Mouse (Mus musculus) C2C12 (cell line): ENCODE measurements around the gene Bbx.

ENCODE experiments used
- CTCF ChIP-seq: IDR thresholded peaks from one replicate; pipeline ENCODE4 v1.5.1; 2011; ENCODE audit not compliant: control insufficient read depth, insufficient read depth, insufficient read length
- MAX ChIP-seq: IDR thresholded peaks from one replicate; pipeline ENCODE4 v1.6.1; 2011; ENCODE audit warnings: mild to moderate bottlenecking, control low read depth
- MYOD1 ChIP-seq: IDR thresholded peaks from one replicate; pipeline ENCODE4 v1.6.1; 2011; ENCODE audit warnings: low read depth; ENCODE audit not compliant: control insufficient read depth, insufficient read length
- MYOG ChIP-seq: IDR thresholded peaks from one replicate; pipeline ENCODE4 v1.6.1; 2011; ENCODE audit not compliant: control insufficient read depth, insufficient read length; ENCODE audit errors: extremely low read depth
- USF1 ChIP-seq: IDR thresholded peaks from one replicate; pipeline ENCODE4 v1.6.1; 2011; ENCODE audit warnings: low read depth, mild to moderate bottlenecking, control low read depth, moderate library complexity

- TF ChIP-seq MAX (no peak), CTCF (no peak), MYOG (no peak), MYOD1 (no peak), USF1 (no peak)
Measured at GRCm38 (mm10) chr16:50481892-50482291, 49.7 kb upstream of the Bbx start.
